ENCODE assay signal across 13 mouse cellular contexts in genomic region chr17:72955534-72955933, GRCm38 (mm10). TPM values are rescaled to one million over a fixed set of nuclear protein-coding genes. Genes with fewer than 3 reads are reported as not detected.
DNase-seq lines count a peak whose midpoint lies in the region; ATAC-seq and TF ChIP-seq lines count a peak whose summit lies in the region.
"Had no signal": no experiment of that assay in that cellular context is flagged by ENCODE, and none has a peak within 500 bp of the region (broad histone marks: within the 10 kb centered on the region; RNA-seq: fewer than 3 reads in every experiment).

No protein-coding gene starts in this region.

- 26% methylated on average over 2 of the region's 2 CpGs for WGBS in hindbrain, postnatal 0 days
- WGBS in hindbrain, embryonic 16.5 days: 45% methylated on average over 2 of the region's 2 CpGs
- WGBS in embryonic facial prominence, embryonic 10.5 days: 57% methylated on average over 2 of the region's 2 CpGs

- H3K27ac ChIP-seq in hindbrain, postnatal 0 days: no peak overlapping the region
- no peak overlapping the region for H3K27ac ChIP-seq in hindbrain, embryonic 16.5 days (ENCODE audit: low read depth, low read length)
- no peak overlapping the region for H3K27ac ChIP-seq in CH12.LX (ENCODE audit: insufficient read depth, low read depth)
- 0 out of 2 replicates have a peak overlapping the region, but pooled peaks have one; percentile 30 for H3K27ac ChIP-seq in embryonic facial prominence, embryonic 10.5 days (replicated peaks)
- H3K27ac ChIP-seq: layer of hippocampus, adult 2 months; liver, embryonic 15.5 days had no signal

- no peak for TF ChIP-seq POLR2A in CH12.LX (IDR thresholded peaks at IDR 0.05; ENCODE audit: low read depth, low read length)

- no peak for TF ChIP-seq RAD21 in CH12.LX (IDR thresholded peaks at IDR 0.05; ENCODE audit: low read depth, low read length)

- in situ Hi-C loops in CH12.LX (cut with MboI; ENCODE audit: low pct_ligation_motif_present, low pct_unique_long_range_greater_than_20kb, low sequenced_read_pairs): no loop called here

- H3K79me2 ChIP-seq in CH12.LX (replicated peaks; ENCODE audit: control insufficient read depth, extremely low read depth, insufficient read depth, poor library complexity, severe bottlenecking): no peaks in the 10 kb centered on the region

- H3K4me3 ChIP-seq in hindbrain, postnatal 0 days (ENCODE audit: low read length): no peak overlapping the region
- no peak overlapping the region for H3K4me3 ChIP-seq in hindbrain, embryonic 16.5 days (ENCODE audit: low read length)
- no peak overlapping the region for H3K4me3 ChIP-seq in CH12.LX (replicated peaks in 1 of 3; ENCODE audit: low read depth in 2 of 3, low read length in 2 of 3, poor library complexity in 1 of 3)
- no peak overlapping the region for H3K4me3 ChIP-seq in embryonic facial prominence, embryonic 10.5 days
- H3K4me3 ChIP-seq: layer of hippocampus, adult 2 months; liver, embryonic 15.5 days; megakaryocyte, embryonic 14.5 days had no signal

- no peaks in the 10 kb centered on the region for H3K4me1 ChIP-seq in hindbrain, postnatal 0 days (ENCODE audit: insufficient read depth, low read length)
- no peaks in the 10 kb centered on the region for H3K4me1 ChIP-seq in hindbrain, embryonic 16.5 days (ENCODE audit: control insufficient read depth, insufficient read depth, low read depth, low read length)
- peaks cover 17 to 39% of the 10 kb centered on the region in 2 experiments for H3K4me1 ChIP-seq in CH12.LX (ENCODE audit: control insufficient read depth in 1 of 2, insufficient read depth in 2 of 2)
- H3K4me1 ChIP-seq in embryonic facial prominence, embryonic 10.5 days: peaks cover 55% of the 10 kb centered on the region
- H3K4me1 ChIP-seq: liver, embryonic 15.5 days had no signal

- H3K9me3 ChIP-seq in hindbrain, postnatal 0 days (ENCODE audit: low read length): no peaks in the 10 kb centered on the region
- no peaks in the 10 kb centered on the region for H3K9me3 ChIP-seq in hindbrain, embryonic 16.5 days (ENCODE audit: control insufficient read depth, low read length)
- no peaks in the 10 kb centered on the region for H3K9me3 ChIP-seq in CH12.LX (replicated peaks; ENCODE audit: low read length)
- no peaks in the 10 kb centered on the region for H3K9me3 ChIP-seq in embryonic facial prominence, embryonic 10.5 days
- H3K9me3 ChIP-seq: liver, embryonic 15.5 days; megakaryocyte, embryonic 14.5 days had no signal

- no peak for DNase-seq in hindbrain, postnatal 0 days (ENCODE audit: low spot score)
- DNase-seq in CH12.LX (ENCODE audit: extremely low read depth): peak; percentile 39
- no peak for DNase-seq in embryonic facial prominence, embryonic 10.5 days (ENCODE audit: low spot score)
- DNase-seq in adrenal gland, adult (ENCODE audit: inconsistent age in 2 of 2, low spot score in 1 of 2): no peak
- DNase-seq in urinary bladder, postnatal 10 days (ENCODE audit: low spot score): no peak
- DNase-seq: adrenal gland, postnatal 10 days; kidney, adult 11 months had no signal

- no peaks in the 10 kb centered on the region for H3K36me3 ChIP-seq in hindbrain, postnatal 0 days (ENCODE audit: insufficient read depth, low read length)
- no peaks in the 10 kb centered on the region for H3K36me3 ChIP-seq in hindbrain, embryonic 16.5 days (ENCODE audit: control insufficient read depth, insufficient read depth, low read length)
- H3K36me3 ChIP-seq in CH12.LX (replicated peaks in 1 of 2; ENCODE audit: control insufficient read depth in 1 of 2, insufficient read depth in 1 of 2, low read length in 1 of 2): no peaks in the 10 kb centered on the region
- H3K36me3 ChIP-seq in embryonic facial prominence, embryonic 10.5 days (replicated peaks): no peaks in the 10 kb centered on the region
- H3K36me3 ChIP-seq: liver, embryonic 15.5 days had no signal

- no peak overlapping the region for H3K4me2 ChIP-seq in hindbrain, postnatal 0 days (ENCODE audit: low read depth, low read length)
- H3K4me2 ChIP-seq in hindbrain, embryonic 16.5 days (ENCODE audit: low read length): no peak overlapping the region
- no peak overlapping the region for H3K4me2 ChIP-seq in CH12.LX (ENCODE audit: insufficient read depth, low read depth, poor library complexity, severe bottlenecking)
- H3K4me2 ChIP-seq: liver, embryonic 15.5 days had no signal

- no peak for TF ChIP-seq EP300 in CH12.LX (IDR thresholded peaks at IDR 0.05; ENCODE audit: low read length)

- TF ChIP-seq CTCF in hindbrain, postnatal 0 days (IDR thresholded peaks at IDR 0.05; ENCODE audit: low read depth): no peak
- TF ChIP-seq CTCF in CH12.LX (conservative IDR thresholded peaks at IDR 0.05 in 1 of 2, IDR thresholded peaks at IDR 0.05 in 1 of 2; ENCODE audit: low read depth in 2 of 2, low read length in 2 of 2): no peak

- no peak overlapping the region for H3K9ac ChIP-seq in hindbrain, postnatal 0 days (replicated peaks; ENCODE audit: low read length)
- no peak overlapping the region for H3K9ac ChIP-seq in hindbrain, embryonic 16.5 days (ENCODE audit: low read depth, low read length)
- no peak overlapping the region for H3K9ac ChIP-seq in CH12.LX (ENCODE audit: insufficient read depth, low read depth)
- H3K9ac ChIP-seq: liver, embryonic 15.5 days had no signal

- dilution Hi-C loops in CH12.LX (cut with MboI; ENCODE audit: extremely low pct_ligation_motif_present, extremely low pct_unique_long_range_greater_than_20kb, low sequenced_read_pairs): no loop called here

- no peaks in the 10 kb centered on the region for H3K27me3 ChIP-seq in hindbrain, postnatal 0 days (ENCODE audit: insufficient read depth, low read length)
- no peaks in the 10 kb centered on the region for H3K27me3 ChIP-seq in hindbrain, embryonic 16.5 days (replicated peaks; ENCODE audit: control insufficient read depth, insufficient read depth, low read length)
- H3K27me3 ChIP-seq in CH12.LX (replicated peaks): no peaks in the 10 kb centered on the region
- no peaks in the 10 kb centered on the region for H3K27me3 ChIP-seq in embryonic facial prominence, embryonic 10.5 days (replicated peaks; ENCODE audit: low read depth, poor library complexity, severe bottlenecking)
- H3K27me3 ChIP-seq: liver, embryonic 15.5 days had no signal

- ATAC-seq in hindbrain, postnatal 0 days: peak; percentile 59; the same call in 1 of the 2 replicates
- no peak for ATAC-seq in hindbrain, embryonic 16.5 days
- ATAC-seq in megakaryocyte progenitor cell, adult 5-6 weeks (replicated peaks; ENCODE audit: poor library complexity): peak; percentile 42
- ATAC-seq: forebrain, embryonic 14.5 days had no signal

TF ChIP-seq in CH12.LX, 34 proteins besides CTCF, POLR2A, EP300 and RAD21:
- TF ChIP-seq JUND (conservative IDR thresholded peaks at IDR 0.05; ENCODE audit: low read depth, low read length): peak; percentile 78
- no peak for TF ChIP-seq CHD1 (IDR thresholded peaks at IDR 0.05; ENCODE audit: low read depth, low read length)
- TF ChIP-seq ZNF384 (IDR thresholded peaks at IDR 0.05; ENCODE audit: low read depth, low read length): no peak
- 0 out of 2 replicates have a peak, but pooled peaks have one; percentile 12 for TF ChIP-seq BHLHE40 (IDR thresholded peaks at IDR 0.05; ENCODE audit: low read depth, low read length)
- TF ChIP-seq JUN (IDR thresholded peaks at IDR 0.05; ENCODE audit: insufficient read depth, low read depth, low read length): peak; percentile 57
- TF ChIP-seq ETS1 (conservative IDR thresholded peaks at IDR 0.05; ENCODE audit: low read depth, low read length): peak; percentile 57

RNA-seq across cellular contexts. Expression of gene Lbh, which starts 37.4 kb away (rescaled TPM):
- total RNA-seq in hindbrain, postnatal 0 days (2014; rRNA removed): 79.4 and 103 TPM in 2 replicates
- 4.3 and 4.6 TPM in 2 replicates for polyA plus RNA-seq in hindbrain, postnatal 0 days (2015; fragmentation: Nextera tagmentation; extraction: Ambion mirVana)
- 4.5 and 6.5 TPM in 2 replicates for polyA plus RNA-seq in hindbrain, embryonic 16.5 days (2015; fragmentation: Nextera tagmentation; extraction: Ambion mirVana)
- 12.2 and 14.4 TPM in 2 replicates for total RNA-seq in CH12.LX (2012; rRNA removed)
- total RNA-seq in CH12.LX (2014; rRNA removed): 13.1 and 16.7 TPM in 2 replicates
- polyA plus RNA-seq in CH12.LX (2012; ENCODE audit: insufficient read length, low read depth): 26.0 and 30.0 TPM in 2 replicates
- 2.1 and 2.2 TPM in 2 replicates for polyA plus RNA-seq in embryonic facial prominence, embryonic 10.5 days (2016; fragmentation: Nextera tagmentation; extraction: Ambion mirVana)
- 17.9 and 19.2 TPM in 2 replicates for total RNA-seq in megakaryocyte progenitor cell, adult 5-6 weeks (2015)
- total RNA-seq in megakaryocyte progenitor cell, adult 5-6 weeks (2017): 16.6 and 21.4 TPM in 2 replicates
